Mouse (Mus musculus) gastrocnemius, postnatal 4 days (tissue): Measurements from ENCODE around the gene Slc25a51. TPM values are rescaled to one million over a fixed set of nuclear protein-coding genes. Genes with fewer than 3 reads are reported as not detected.
"Not testable (repeated sequence)": the region's sequence is repeated elsewhere in the genome, so short reads cannot be mapped to it uniquely, and the experiment has no call there.

Experiments
- DNase-seq, 2 experiments: peaks; one replicate each; pipeline ENCODE4 v3.0.0; 2021 to 2022; ENCODE audit warnings: low spot score in 2 of 2, mixed read lengths in 2 of 2
- microRNA-seq: library from miRNA; unstranded; fragments of <30 nt; microRNA quantifications from one replicate; pipeline ENCODE4 v1.2.0, GENCODE M21; 2021
- total RNA-seq, 2 experiments: library from RNA; stranded (reverse); gene quantifications; 2 replicates each; pipeline ENCODE4 v1.2.3; 2021

Slc25a51 gene
- total RNA-seq, 2 experiments from 2014 or later: 81.9 to 89.9 TPM

GRCm38 (mm10) chr4:45402281-45402680 lies 6.3 kb downstream of the Slc25a51 start:
- no peak for DNase-seq

- no peak for DNase-seq
Observed at GRCm38 (mm10) chr4:45399421-45400210, 8.9 kb downstream of the Slc25a51 start.

DNA sequence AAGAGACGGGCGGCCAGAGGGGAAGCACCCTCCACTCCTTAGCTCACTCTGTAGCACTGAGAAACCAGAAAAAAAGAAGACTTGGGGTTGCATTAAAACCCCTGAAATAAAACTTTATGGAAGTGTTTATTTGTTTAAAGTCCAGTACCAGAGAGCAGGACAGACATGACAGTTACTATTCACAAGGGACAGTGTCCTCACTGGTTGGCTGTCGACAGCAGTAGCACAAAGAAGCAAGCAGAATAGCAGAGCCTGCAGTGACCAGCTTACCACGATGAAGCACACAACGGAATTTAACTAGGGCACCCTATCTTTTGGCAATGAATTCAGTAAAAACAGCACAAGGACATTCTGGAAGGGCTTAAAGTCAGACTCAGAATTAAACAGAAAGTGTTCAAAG lies 10.3 kb downstream of the Slc25a51 start:
- not testable (repeated sequence) for DNase-seq

- not testable (repeated sequence) for DNase-seq
Observed at GRCm38 (mm10) chr4:45396211-45396610, 12.4 kb downstream of the Slc25a51 start.

GRCm38 (mm10) chr4:45393658-45394057 lies 14.9 kb downstream of the Slc25a51 start:
- no peak for DNase-seq

- no peak for DNase-seq
Observed at GRCm38 (mm10) chr4:45392994-45393393, 15.6 kb downstream of the Slc25a51 start.

DNA sequence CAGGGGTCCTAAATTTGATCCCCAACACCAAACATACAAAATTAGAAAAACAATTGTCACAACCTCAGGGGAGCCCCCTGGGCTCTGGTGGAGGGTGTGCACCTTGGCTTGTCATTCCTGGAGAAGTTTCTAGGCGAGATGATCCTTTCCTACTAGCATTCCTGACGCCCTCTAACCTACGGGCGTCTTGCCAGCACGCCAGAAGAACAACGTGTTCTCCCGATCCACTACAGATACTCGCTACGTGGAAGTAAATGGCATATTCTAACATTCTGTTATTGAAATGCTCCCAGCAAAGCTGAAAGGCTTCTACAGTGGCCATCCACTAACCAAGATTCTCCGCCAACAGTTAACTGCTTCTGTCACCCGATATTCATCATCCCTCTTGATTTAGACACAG lies 16.0 kb downstream of the Slc25a51 start:
- no peak for DNase-seq

- no peak for DNase-seq
Observed at GRCm38 (mm10) chr4:45392099-45392498, 16.5 kb downstream of the Slc25a51 start.

GRCm38 (mm10) chr4:45387296-45387695 lies 21.3 kb downstream of the Slc25a51 start:
- not testable (repeated sequence) for DNase-seq

DNA sequence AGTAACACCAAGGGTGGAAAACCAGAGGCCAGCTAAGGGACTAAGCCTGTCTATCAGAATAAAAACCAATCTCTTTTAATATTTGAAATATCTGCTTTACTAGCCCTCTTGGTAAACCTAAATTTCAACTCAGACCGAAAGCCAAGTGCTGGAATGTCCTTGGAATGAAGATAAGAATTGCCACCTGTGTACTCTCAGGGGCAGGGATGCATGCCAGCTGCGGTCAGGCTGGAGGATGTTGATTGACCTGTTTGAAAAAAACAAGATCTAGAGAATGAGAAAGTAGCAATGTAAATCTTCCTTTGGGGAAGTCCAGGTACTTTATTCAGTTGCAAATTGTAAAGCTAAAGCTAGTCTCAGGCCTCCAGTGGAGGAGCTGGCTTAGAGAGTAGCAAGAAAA lies 26.4 kb downstream of the Slc25a51 start:
- DNase-seq: not testable (repeated sequence)

DNA sequence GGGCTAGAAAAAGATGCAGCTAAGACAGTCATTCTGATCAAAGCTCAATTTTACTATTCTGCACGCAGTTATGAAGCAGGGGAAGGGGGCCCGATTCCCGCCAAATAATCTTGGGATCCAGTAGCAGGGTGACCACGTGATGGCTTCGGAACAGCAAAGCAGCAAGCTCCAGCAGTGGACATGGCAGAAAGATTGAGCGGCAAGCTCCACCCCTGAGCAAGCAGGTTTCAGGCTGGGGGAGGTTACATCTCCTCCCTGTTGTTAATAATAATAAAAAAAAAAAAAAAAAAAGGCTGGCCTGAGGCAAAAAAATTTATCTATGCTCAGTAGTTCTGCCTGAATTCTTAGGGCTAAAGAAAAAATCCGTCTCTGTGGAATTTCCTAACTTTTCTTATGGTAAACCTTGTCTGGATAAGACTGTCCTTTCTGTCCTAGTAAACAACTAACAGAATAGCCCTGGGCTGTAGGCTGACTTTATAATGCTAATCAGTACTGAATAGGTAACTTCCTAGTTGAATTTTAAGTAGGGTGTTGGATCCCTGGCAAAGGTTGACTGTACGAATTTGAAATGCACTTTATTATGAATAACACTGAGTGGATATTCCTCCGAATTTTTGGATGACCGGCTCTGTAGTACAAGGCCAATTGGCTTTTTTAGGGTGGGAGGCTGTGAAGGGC lies 27.5 kb downstream of the Slc25a51 start:
- DNase-seq: not testable (repeated sequence)

DNA sequence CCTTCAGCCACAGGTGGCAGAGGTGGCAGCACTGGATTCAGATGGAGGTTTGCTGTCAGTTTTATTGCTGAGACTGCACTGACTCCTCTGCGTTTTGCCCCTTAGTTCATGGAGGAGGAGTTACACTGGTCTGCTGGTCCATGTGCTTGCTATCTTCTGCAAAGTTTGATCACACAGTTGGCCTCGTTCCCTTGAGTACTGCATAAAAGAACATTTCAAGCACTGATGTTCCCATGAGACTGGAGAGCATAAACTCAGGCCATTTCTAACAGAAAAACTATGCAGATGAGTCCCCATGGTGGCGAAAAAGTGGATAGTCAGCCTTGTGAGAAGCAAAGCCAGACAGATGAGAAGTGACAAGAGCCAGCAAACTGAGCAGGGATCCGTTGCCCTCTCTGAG lies 32.0 kb downstream of the Slc25a51 start:
- DNase-seq: no peak

DNA sequence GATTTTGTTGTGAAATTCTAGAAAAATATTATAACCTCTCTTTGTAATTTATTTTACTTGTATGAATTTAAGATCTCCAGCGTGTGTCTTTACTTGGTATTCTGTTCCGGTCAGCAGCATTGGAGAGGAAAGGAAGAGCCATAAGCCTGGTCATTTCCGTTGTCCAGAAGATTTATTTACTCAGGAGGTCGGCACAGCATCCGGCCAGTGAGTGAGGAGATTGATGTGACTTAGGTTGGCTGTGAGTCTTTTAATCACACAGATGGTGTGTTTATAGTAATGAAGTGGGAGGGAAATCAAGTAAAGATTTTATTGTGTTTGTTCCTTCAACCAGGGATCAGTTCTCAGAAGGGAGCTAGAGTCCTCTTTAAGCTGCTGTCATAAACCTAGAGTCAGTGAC lies 33.7 kb downstream of the Slc25a51 start:
- no peak for DNase-seq

GRCm38 (mm10) chr4:45371261-45371660 lies 37.3 kb downstream of the Slc25a51 start:
- no peak for DNase-seq

GRCm38 (mm10) chr4:45356653-45357052 lies 51.9 kb downstream of the Slc25a51 start:
- DNase-seq: no peak

Small RNAs within 50 kb of the gene (microRNA-seq; reads per million reads assigned to microRNA genes)
- not detected for gene Gm25692

Other genes with a start within 250 kb of the Slc25a51 start
- gene Frmpd1, start 223.9 kb downstream of the Slc25a51 start, total RNA-seq: 1 to 10 TPM; 7.5 to 7.8 TPM
- gene Trmt10b, start 111.6 kb downstream of the Slc25a51 start, total RNA-seq: 1 to 10 TPM; 5.0 to 6.2 TPM
- gene Dcaf10, start 66.7 kb downstream of the Slc25a51 start, total RNA-seq: 10 to 100 TPM; 20.1 to 23.0 TPM
- gene Exosc3, start 66.0 kb downstream of the Slc25a51 start, total RNA-seq: 10 to 100 TPM; 15.2 to 17.9 TPM
- gene Shb, start 123.7 kb upstream of the Slc25a51 start, total RNA-seq: 10 to 100 TPM; 16.8 to 23.5 TPM